Mouse (Mus musculus): ENCODE results near the gene Slc45a3. TPM values are rescaled to one million over a fixed set of nuclear protein-coding genes. Genes with fewer than 3 reads are reported as not detected.

The Slc45a3 gene
- polyA plus RNA-seq, 1 experiment from 2014 or later, result 4.9 TPM

- H3K27ac ChIP-seq, result no peak overlapping the region
- ATAC-seq (ENCODE audit: low FRiP score), result no peak
- H3K4me2 ChIP-seq, result no peak overlapping the region
- no peaks in the 10 kb centered on the region for H3K9me3 ChIP-seq
- H3K4me1 ChIP-seq, result peaks cover 5% of the 10 kb centered on the region
- H3K4me3 ChIP-seq (replicated peaks), result no peak overlapping the region
- 80% methylated on average over 2 of the region's 2 CpGs for WGBS
- no peak overlapping the region for H3K9ac ChIP-seq
- no peaks in the 10 kb centered on the region for H3K36me3 ChIP-seq (replicated peaks)
- no peaks in the 10 kb centered on the region for H3K27me3 ChIP-seq
These were observed 21.0 kb downstream of the Slc45a3 start for GRCm38 (mm10) chr1:131983806-131984205.

GRCm38 (mm10) chr1:131987432-131987831 lies 24.7 kb downstream of the Slc45a3 start:
- WGBS, result 73% methylated on average over 15 of the region's 15 CpGs
- ATAC-seq (ENCODE audit: low FRiP score), result no peak

GRCm38 (mm10) chr1:131989476-131989875 lies 26.7 kb downstream of the Slc45a3 start:
- ATAC-seq (ENCODE audit: low FRiP score), result no peak
- Histone ChIP-seq H3K9ac (no peak overlapping the region), H3K9me3 (no peaks in the 10 kb centered on the region), H3K36me3 (replicated peaks) (no peaks in the 10 kb centered on the region), H3K4me2 (no peak overlapping the region), H3K27me3 (no peaks in the 10 kb centered on the region), H3K27ac (no peak overlapping the region), H3K4me1 (no peaks in the 10 kb centered on the region), H3K4me3 (replicated peaks) (no peak overlapping the region)
- 83% methylated on average over 4 of the region's 4 CpGs for WGBS

More at GRCm38 (mm10) chr1:131987432-131987831, 24.7 kb downstream of the Slc45a3 start:
- no peak overlapping the region for H3K9ac ChIP-seq
- no peaks in the 10 kb centered on the region for H3K9me3 ChIP-seq
- H3K36me3 ChIP-seq (replicated peaks), result no peaks in the 10 kb centered on the region
- no peak overlapping the region for H3K4me2 ChIP-seq
- H3K4me3 ChIP-seq (replicated peaks), result no peak overlapping the region
- H3K4me1 ChIP-seq, result peaks cover 5% of the 10 kb centered on the region
- H3K27me3 ChIP-seq, result no peaks in the 10 kb centered on the region
- no peak overlapping the region for H3K27ac ChIP-seq

- Histone ChIP-seq H3K4me3 (replicated peaks) (no peak overlapping the region), H3K27ac (no peak overlapping the region), H3K4me2 (no peak overlapping the region), H3K4me1 (no peaks in the 10 kb centered on the region), H3K9me3 (no peaks in the 10 kb centered on the region), H3K36me3 (replicated peaks) (no peaks in the 10 kb centered on the region), H3K27me3 (no peaks in the 10 kb centered on the region), H3K9ac (no peak overlapping the region)
- WGBS, result 91% methylated on average over 9 of the region's 9 CpGs
- ATAC-seq (ENCODE audit: low FRiP score), result no peak
These were observed 27.5 kb downstream of the Slc45a3 start for GRCm38 (mm10) chr1:131990083-131990760.

- WGBS, result 83% methylated on average over 7 of the region's 7 CpGs
These were observed 29.8 kb downstream of the Slc45a3 start for GRCm38 (mm10) chr1:131992561-131993001.

GRCm38 (mm10) chr1:131993169-131994040 lies 30.6 kb downstream of the Slc45a3 start:
- WGBS, result 83% methylated on average over 12 of the region's 12 CpGs
- H3K9ac ChIP-seq, result no peak overlapping the region
- no peak for ATAC-seq (ENCODE audit: low FRiP score)
- no peak overlapping the region for H3K27ac ChIP-seq
- no peak overlapping the region for H3K4me2 ChIP-seq
- H3K36me3 ChIP-seq (replicated peaks), result no peaks in the 10 kb centered on the region
- no peaks in the 10 kb centered on the region for H3K4me1 ChIP-seq
- H3K27me3 ChIP-seq, result no peaks in the 10 kb centered on the region
- no peak overlapping the region for H3K4me3 ChIP-seq (replicated peaks)
- H3K9me3 ChIP-seq, result no peaks in the 10 kb centered on the region

More at GRCm38 (mm10) chr1:131992561-131993001, 29.8 kb downstream of the Slc45a3 start:
- no peaks in the 10 kb centered on the region for H3K9me3 ChIP-seq
- ATAC-seq (ENCODE audit: low FRiP score), result no peak
- no peaks in the 10 kb centered on the region for H3K4me1 ChIP-seq
- H3K4me2 ChIP-seq, result no peak overlapping the region
- H3K27me3 ChIP-seq, result no peaks in the 10 kb centered on the region
- H3K36me3 ChIP-seq (replicated peaks), result no peaks in the 10 kb centered on the region
- no peak overlapping the region for H3K4me3 ChIP-seq (replicated peaks)
- no peak overlapping the region for H3K27ac ChIP-seq
- H3K9ac ChIP-seq, result no peak overlapping the region

- H3K27ac ChIP-seq, result no peak overlapping the region
- ATAC-seq (ENCODE audit: low FRiP score), result no peak
- no peak overlapping the region for H3K4me2 ChIP-seq
- H3K36me3 ChIP-seq (replicated peaks), result no peaks in the 10 kb centered on the region
- WGBS, result 33% methylated on average over 4 of the region's 4 CpGs
- H3K9ac ChIP-seq, result no peak overlapping the region
- H3K4me3 ChIP-seq (replicated peaks), result no peak overlapping the region
- no peaks in the 10 kb centered on the region for H3K27me3 ChIP-seq
- H3K4me1 ChIP-seq, result no peaks in the 10 kb centered on the region
- no peaks in the 10 kb centered on the region for H3K9me3 ChIP-seq
These were observed 32.3 kb downstream of the Slc45a3 start for GRCm38 (mm10) chr1:131995062-131995461.

GRCm38 (mm10) chr1:132000506-132000905 lies 37.7 kb downstream of the Slc45a3 start:
- Histone ChIP-seq H3K9me3 (no peaks in the 10 kb centered on the region), H3K4me3 (replicated peaks) (no peak overlapping the region), H3K4me2 (no peak overlapping the region), H3K36me3 (replicated peaks) (no peaks in the 10 kb centered on the region), H3K4me1 (no peaks in the 10 kb centered on the region), H3K27ac (no peak overlapping the region), H3K27me3 (no peaks in the 10 kb centered on the region), H3K9ac (no peak overlapping the region)
- ATAC-seq (ENCODE audit: low FRiP score), result no peak

GRCm38 (mm10) chr1:132001880-132002330 lies 39.1 kb downstream of the Slc45a3 start:
- H3K36me3 ChIP-seq (replicated peaks), result no peaks in the 10 kb centered on the region
- WGBS, result 84% methylated on average over 4 of the region's 4 CpGs
- no peaks in the 10 kb centered on the region for H3K27me3 ChIP-seq
- ATAC-seq (ENCODE audit: low FRiP score), result no peak
- H3K27ac ChIP-seq, result no peak overlapping the region
- peaks cover 5% of the 10 kb centered on the region for H3K4me1 ChIP-seq
- no peaks in the 10 kb centered on the region for H3K9me3 ChIP-seq
- H3K4me2 ChIP-seq, result no peak overlapping the region
- no peak overlapping the region for H3K9ac ChIP-seq
- H3K4me3 ChIP-seq (replicated peaks), result no peak overlapping the region

- 65% methylated on average over 2 of the region's 2 CpGs for WGBS
- no peak overlapping the region for H3K4me2 ChIP-seq
- ATAC-seq (ENCODE audit: low FRiP score), result no peak
- H3K9ac ChIP-seq, result no peak overlapping the region
- no peaks in the 10 kb centered on the region for H3K9me3 ChIP-seq
- no peaks in the 10 kb centered on the region for H3K27me3 ChIP-seq
- no peak overlapping the region for H3K4me3 ChIP-seq (replicated peaks)
- H3K27ac ChIP-seq, result no peak overlapping the region
- H3K36me3 ChIP-seq (replicated peaks), result no peaks in the 10 kb centered on the region
- peaks cover 6% of the 10 kb centered on the region for H3K4me1 ChIP-seq
These were observed 40.3 kb downstream of the Slc45a3 start for GRCm38 (mm10) chr1:132003111-132003510.

GRCm38 (mm10) chr1:132003817-132004216 lies 41.0 kb downstream of the Slc45a3 start:
- H3K4me1 ChIP-seq, result peaks cover 11% of the 10 kb centered on the region
- H3K9me3 ChIP-seq, result no peaks in the 10 kb centered on the region
- H3K4me2 ChIP-seq, result no peak overlapping the region
- H3K27ac ChIP-seq, result no peak overlapping the region
- H3K27me3 ChIP-seq, result no peaks in the 10 kb centered on the region
- H3K36me3 ChIP-seq (replicated peaks), result no peaks in the 10 kb centered on the region
- H3K4me3 ChIP-seq (replicated peaks), result no peak overlapping the region
- H3K9ac ChIP-seq, result no peak overlapping the region
- WGBS, result 81% methylated on average over 1 of the region's 1 CpGs
- ATAC-seq (ENCODE audit: low FRiP score), result no peak

GRCm38 (mm10) chr1:132004574-132005180 lies 41.9 kb downstream of the Slc45a3 start:
- Histone ChIP-seq H3K27me3 (no peaks in the 10 kb centered on the region), H3K4me3 (replicated peaks) (no peak overlapping the region), H3K9me3 (no peaks in the 10 kb centered on the region), H3K36me3 (replicated peaks) (no peaks in the 10 kb centered on the region), H3K27ac (no peak overlapping the region), H3K4me2 (no peak overlapping the region), H3K9ac (no peak overlapping the region), H3K4me1 (peaks cover 18% of the 10 kb centered on the region)
- WGBS, result 89% methylated on average over 6 of the region's 6 CpGs
- ATAC-seq (ENCODE audit: low FRiP score), result no peak
